Mouse (Mus musculus) heart, embryonic 12.5 days (tissue): ENCODE data around the gene Bmp8b. TPM values are rescaled to one million over a fixed set of nuclear protein-coding genes. Genes with fewer than 3 reads are reported as not detected.
"Not testable (repeated sequence)": the region's sequence is repeated elsewhere in the genome, so short reads cannot be mapped to it uniquely, and the experiment has no call there.

Source experiments
- ATAC-seq: fragments of 200-750 bp; cut with Nextera tagmentation; 2 replicates; pipeline ENCODE4 v1.8.0; 2017; ENCODE audit warnings: moderate TSS enrichment, moderate library complexity; ENCODE audit not compliant: insufficient number of reproducible peaks, low FRiP score
- H3K27ac ChIP-seq: fragments of 300-500 bp; sonication (generic); 2 replicates; pipeline ENCODE4 v1.5.1; 2016; ENCODE audit warnings: mild to moderate bottlenecking, moderate library complexity; ENCODE audit not compliant: poor library complexity, severe bottlenecking
- H3K27me3 ChIP-seq: fragments of 300-500 bp; sonication (generic); replicated peaks from 2 replicates; pipeline ENCODE4 v1.6.1; 2016; ENCODE audit warnings: mild to moderate bottlenecking, moderate library complexity
- H3K36me3 ChIP-seq: fragments of 300-500 bp; sonication (generic); 2 replicates; pipeline ENCODE4 v1.6.1; 2016; ENCODE audit warnings: mild to moderate bottlenecking, moderate library complexity
- H3K4me1 ChIP-seq: fragments of 300-500 bp; sonication (generic); replicated peaks from 2 replicates; pipeline ENCODE4 v1.6.1; 2016; ENCODE audit warnings: mild to moderate bottlenecking
- H3K4me2 ChIP-seq: fragments of 300-500 bp; sonication (generic); 2 replicates; pipeline ENCODE4 v1.6.1; 2016; ENCODE audit warnings: mild to moderate bottlenecking, moderate library complexity
- H3K4me3 ChIP-seq: fragments of 300-500 bp; sonication (generic); 2 replicates; pipeline ENCODE4 v1.5.1; 2016; ENCODE audit warnings: mild to moderate bottlenecking
- H3K9ac ChIP-seq: fragments of 300-500 bp; sonication (generic); 2 replicates; pipeline ENCODE4 v1.6.1; 2016; ENCODE audit warnings: mild to moderate bottlenecking, moderate library complexity
- H3K9me3 ChIP-seq: fragments of 300-500 bp; sonication (generic); replicated peaks from 2 replicates; pipeline ENCODE4 v1.6.1; 2016; ENCODE audit warnings: mild to moderate bottlenecking, moderate library complexity
- WGBS: fragments of 180-500 bp; shearing (Covaris S2); methylation state at CpG from one replicate; pipeline ENCODE4 v1.1.7; 2016; 5-methylcytosine and 5-hydroxymethylcytosine counted together
- polyA plus RNA-seq: library from polyadenylated mRNA; unstranded; fragments of >200 nt; fragmentation: Nextera tagmentation; extraction: Ambion mirVana; gene quantifications from 2 replicates; pipeline ENCODE4 v1.2.1, GENCODE M21; 2016

Gene Bmp8b
- polyA plus RNA-seq, 1 experiment from 2014 or later, result 0.17 TPM

DNA sequence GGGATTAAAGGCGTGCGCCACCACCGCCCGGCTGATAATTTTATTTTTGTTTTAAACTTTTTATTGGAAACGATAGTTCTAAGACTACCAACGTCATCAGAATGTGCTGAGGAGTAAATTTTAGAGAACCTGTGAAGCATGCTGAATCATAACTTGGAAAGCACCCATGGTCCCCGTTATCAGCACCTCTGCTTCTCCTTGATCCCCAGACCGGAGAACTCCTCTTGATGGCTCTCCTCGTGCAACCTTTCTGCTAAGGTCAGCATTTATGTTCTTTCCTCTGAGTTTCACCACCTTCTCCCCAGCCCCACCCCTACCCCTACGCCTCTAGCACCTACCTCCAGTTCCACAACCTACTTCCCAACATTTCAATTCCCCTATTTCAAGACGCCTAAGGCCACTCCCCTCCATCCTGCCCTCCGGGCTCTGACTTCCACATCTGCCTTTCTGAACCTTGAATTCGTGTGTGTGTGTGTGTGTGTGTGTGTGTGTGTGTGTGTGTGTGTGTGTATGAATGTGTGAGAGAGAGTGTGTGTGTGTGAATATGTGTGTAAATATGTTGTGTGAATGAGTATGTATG lies 21.6 kb upstream of the Bmp8b start:
- no peaks in the 10 kb centered on the region for H3K36me3 ChIP-seq
- H3K4me1 ChIP-seq, result no peaks in the 10 kb centered on the region
- no peak for ATAC-seq
- H3K27ac ChIP-seq, result no peak overlapping the region
- H3K4me3 ChIP-seq, result no peak overlapping the region
- 60% methylated on average over 13 of the region's 13 CpGs for WGBS
- H3K9me3 ChIP-seq, result no peaks in the 10 kb centered on the region
- peaks cover 31% of the 10 kb centered on the region for H3K27me3 ChIP-seq
- no peak overlapping the region for H3K9ac ChIP-seq
- H3K4me2 ChIP-seq, result no peak overlapping the region

DNA sequence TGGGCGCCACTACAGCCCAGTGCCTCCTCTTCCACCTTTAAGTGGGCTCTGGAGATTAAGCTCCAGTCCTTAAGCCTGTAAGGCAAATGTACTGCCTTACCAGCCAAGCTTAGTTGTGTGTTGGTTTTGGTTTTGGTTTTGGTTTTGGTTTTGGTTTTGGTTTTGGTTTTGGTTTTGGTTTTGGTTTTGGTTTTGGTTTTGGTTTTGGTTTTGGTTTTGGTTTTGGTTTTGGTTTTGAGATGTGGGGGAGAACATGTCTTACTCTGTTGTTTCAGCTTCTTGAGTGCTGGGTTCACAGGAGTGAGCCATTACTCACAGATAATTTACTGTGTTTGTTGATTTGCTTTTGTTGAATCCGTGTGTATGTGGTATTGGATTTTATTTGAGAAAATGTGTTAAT lies 19.7 kb upstream of the Bmp8b start:
- ATAC-seq, result no peak
- WGBS, result 72% methylated on average over 2 of the region's 2 CpGs
- H3K27ac ChIP-seq, result no peak overlapping the region

DNA sequence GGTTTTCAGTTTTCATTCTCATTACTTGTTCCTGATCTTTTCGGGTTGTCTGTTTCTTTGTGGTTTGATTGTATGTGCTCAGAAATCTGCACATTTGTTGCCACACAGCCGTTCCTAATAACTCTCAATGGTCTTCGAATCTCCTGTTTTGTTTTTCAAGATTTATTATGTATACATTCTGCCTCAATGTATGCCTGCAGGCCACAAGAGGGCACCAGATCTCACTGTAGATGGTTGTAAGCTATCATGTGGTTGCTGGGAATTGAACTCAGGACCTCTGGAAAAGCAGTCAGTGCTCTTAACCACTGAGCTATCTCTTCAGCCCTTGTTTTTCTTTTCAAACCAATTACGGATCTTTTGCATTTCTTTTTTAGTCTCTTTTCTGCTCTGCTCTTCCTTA lies 18.6 kb upstream of the Bmp8b start:
- 85% methylated on average over 4 of the region's 4 CpGs for WGBS
- Histone ChIP-seq H3K36me3 (no peaks in the 10 kb centered on the region), H3K4me1 (no peaks in the 10 kb centered on the region), H3K9ac (no peak overlapping the region), H3K4me2 (no peak overlapping the region), H3K9me3 (no peaks in the 10 kb centered on the region), H3K27me3 (peaks cover 17% of the 10 kb centered on the region), H3K4me3 (no peak overlapping the region), H3K27ac (no peak overlapping the region)
- ATAC-seq, result no peak

More for the DNA sequence above, 19.7 kb upstream of the Bmp8b start:
- no peak overlapping the region for H3K9ac ChIP-seq
- no peaks in the 10 kb centered on the region for H3K36me3 ChIP-seq
- no peak overlapping the region for H3K4me3 ChIP-seq
- peaks cover 24% of the 10 kb centered on the region for H3K27me3 ChIP-seq
- no peaks in the 10 kb centered on the region for H3K9me3 ChIP-seq
- no peak overlapping the region for H3K4me2 ChIP-seq
- H3K4me1 ChIP-seq, result no peaks in the 10 kb centered on the region

GRCm38 (mm10) chr4:123092621-123093020 lies 12.3 kb upstream of the Bmp8b start:
- peaks cover 10% of the 10 kb centered on the region; the same call in 1 of the 2 replicates for H3K4me1 ChIP-seq
- H3K4me3 ChIP-seq, result no peak overlapping the region
- no peaks in the 10 kb centered on the region for H3K36me3 ChIP-seq
- H3K27me3 ChIP-seq, result 0 out of 2 replicates have a peak, but pooled peaks cover 4% of the 10 kb centered on the region
- H3K27ac ChIP-seq, result no peak overlapping the region
- no peak overlapping the region for H3K9ac ChIP-seq
- no peaks in the 10 kb centered on the region for H3K9me3 ChIP-seq
- WGBS, result 58% methylated on average over 5 of the region's 5 CpGs
- ATAC-seq, result no peak
- H3K4me2 ChIP-seq, result no peak overlapping the region

DNA sequence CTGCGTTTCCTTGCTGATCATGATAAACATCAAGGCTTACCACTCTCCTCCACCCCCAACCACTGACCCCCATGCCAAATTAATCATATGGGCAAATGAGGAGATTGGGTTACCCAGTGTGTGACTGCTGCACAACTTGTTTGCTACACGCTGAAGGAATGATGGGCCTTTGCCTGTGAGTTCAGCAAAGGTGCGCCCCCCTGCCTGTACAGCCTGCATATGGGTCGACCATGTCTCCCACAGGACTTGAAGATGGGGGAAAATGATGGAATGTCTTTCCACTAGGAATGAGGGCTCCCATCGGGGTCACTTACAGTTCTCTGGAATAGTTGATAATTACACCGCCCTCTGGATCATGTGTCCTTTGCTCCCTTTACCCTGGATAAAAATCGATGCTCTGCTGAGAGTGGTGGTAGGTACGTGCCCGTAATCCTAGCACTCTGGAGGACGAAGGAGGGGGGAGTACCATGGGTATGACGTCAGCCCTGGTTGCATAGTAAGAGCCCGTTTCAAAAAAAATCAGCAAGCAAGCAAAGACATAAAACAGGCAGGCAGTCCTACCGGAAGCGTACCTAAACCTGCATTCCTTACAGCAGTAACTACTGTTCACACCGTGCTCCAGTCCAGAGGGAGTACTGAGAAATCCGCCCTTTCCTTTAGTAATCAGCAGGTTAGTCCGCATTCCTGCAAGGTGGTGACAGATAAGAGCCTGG lies 11.7 kb upstream of the Bmp8b start:
- Histone ChIP-seq H3K4me2 (peak overlapping the region; percentile 54), H3K36me3 (no peaks in the 10 kb centered on the region), H3K4me1 (peaks cover 10% of the 10 kb centered on the region; the same call in 1 of the 2 replicates), H3K9me3 (no peaks in the 10 kb centered on the region), H3K9ac (no peak overlapping the region), H3K4me3 (peak overlapping the region; percentile 18), H3K27me3 (0 out of 2 replicates have a peak, but pooled peaks cover 4% of the 10 kb centered on the region), H3K27ac (no peak overlapping the region)
- 28% methylated on average over 17 of the region's 17 CpGs for WGBS
- ATAC-seq, result peak; percentile 64; the same call in 1 of the 2 replicates

- Histone ChIP-seq H3K9me3 (no peaks in the 10 kb centered on the region), H3K9ac (no peak overlapping the region), H3K4me1 (peaks cover 10% of the 10 kb centered on the region; the same call in 1 of the 2 replicates), H3K4me2 (peak overlapping the region; percentile 54), H3K27ac (no peak overlapping the region), H3K4me3 (no peak overlapping the region), H3K36me3 (no peaks in the 10 kb centered on the region), H3K27me3 (0 out of 2 replicates have a peak, but pooled peaks cover 4% of the 10 kb centered on the region)
- 39% methylated on average over 9 of the region's 9 CpGs for WGBS
- ATAC-seq, result no peak
These were observed 11.1 kb upstream of the Bmp8b start for GRCm38 (mm10) chr4:123093869-123094268.

- Histone ChIP-seq H3K9ac (no peak overlapping the region), H3K27me3 (peaks cover 58% of the 10 kb centered on the region), H3K36me3 (no peaks in the 10 kb centered on the region), H3K4me2 (peak overlapping the region; percentile 66), H3K9me3 (no peaks in the 10 kb centered on the region), H3K4me1 (peaks cover 13% of the 10 kb centered on the region), H3K4me3 (peak overlapping the region; percentile 40), H3K27ac (no peak overlapping the region)
- ATAC-seq, result 0 out of 2 replicates have a peak, but pooled peaks have one; percentile 30
- 20% methylated on average over 24 of the region's 24 CpGs for WGBS
These were observed 456 bp downstream of the Bmp8b start for GRCm38 (mm10) chr4:123105451-123105790.

GRCm38 (mm10) chr4:123105929-123106328 lies 964 bp downstream of the Bmp8b start:
- WGBS, result 73% methylated on average over 7 of the region's 7 CpGs
- H3K27me3 ChIP-seq, result peaks cover 57% of the 10 kb centered on the region

DNA sequence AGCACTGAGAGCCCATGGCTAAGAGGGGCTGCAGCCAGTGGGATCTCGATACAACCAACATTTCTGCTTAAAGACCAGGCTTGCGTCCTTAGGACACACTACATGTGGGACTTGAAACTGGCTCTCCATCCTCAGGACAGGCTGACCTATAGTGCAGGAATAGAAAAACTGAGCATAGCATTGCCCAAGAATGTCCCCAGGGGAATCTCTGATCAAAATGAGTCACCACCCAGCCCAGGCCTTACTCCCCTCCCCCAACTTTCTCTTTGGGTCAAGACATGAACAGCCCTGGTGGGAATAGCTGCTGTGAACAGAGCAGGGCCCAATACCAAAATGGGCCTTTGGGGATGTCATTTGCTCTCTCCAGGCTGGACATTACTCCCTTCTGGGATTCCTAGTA lies 1.9 kb downstream of the Bmp8b start:
- peaks cover 13% of the 10 kb centered on the region for H3K4me1 ChIP-seq
- WGBS, result 74% methylated on average over 2 of the region's 2 CpGs
- H3K27ac ChIP-seq, result no peak overlapping the region
- no peaks in the 10 kb centered on the region for H3K9me3 ChIP-seq
- peaks cover 60% of the 10 kb centered on the region for H3K27me3 ChIP-seq
- H3K4me2 ChIP-seq, result no peak overlapping the region
- no peak overlapping the region for H3K4me3 ChIP-seq
- H3K9ac ChIP-seq, result no peak overlapping the region
- H3K36me3 ChIP-seq, result no peaks in the 10 kb centered on the region
- no peak for ATAC-seq

More at GRCm38 (mm10) chr4:123105929-123106328, 964 bp downstream of the Bmp8b start:
- not testable (repeated sequence) for H3K4me2 ChIP-seq, H3K9me3 ChIP-seq, ATAC-seq, H3K9ac ChIP-seq, H3K4me3 ChIP-seq, H3K27ac ChIP-seq, H3K36me3 ChIP-seq
- H3K4me1 ChIP-seq, result peaks cover 13% of the 10 kb centered on the region

DNA sequence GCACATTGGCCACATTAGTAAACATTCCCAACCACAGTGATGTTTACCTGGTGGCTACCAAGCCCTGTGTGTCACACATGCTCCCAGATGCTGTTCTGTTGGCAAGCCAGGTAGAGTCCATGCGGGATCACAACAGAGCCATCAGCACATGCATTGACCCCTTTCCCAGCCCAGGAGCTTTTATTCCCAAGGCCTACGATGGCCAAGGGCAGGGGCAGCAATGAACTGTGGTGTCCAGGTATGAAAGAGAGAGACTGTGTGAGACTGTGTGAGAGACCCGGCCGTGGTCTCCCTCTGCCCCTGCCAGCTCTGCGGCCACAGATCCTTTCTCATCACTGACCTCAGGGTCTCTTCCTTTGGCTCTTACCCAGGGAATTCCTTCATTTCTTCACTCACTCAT lies 3.1 kb downstream of the Bmp8b start:
- Histone ChIP-seq H3K4me2 (no peak overlapping the region), H3K36me3 (no peaks in the 10 kb centered on the region), H3K27ac (no peak overlapping the region), H3K4me3 (no peak overlapping the region), H3K27me3 (peaks cover 53% of the 10 kb centered on the region), H3K4me1 (peaks cover 13% of the 10 kb centered on the region), H3K9me3 (no peaks in the 10 kb centered on the region), H3K9ac (no peak overlapping the region)
- no peak for ATAC-seq
- WGBS, result 84% methylated on average over 5 of the region's 5 CpGs

GRCm38 (mm10) chr4:123110751-123111150 lies 5.8 kb downstream of the Bmp8b start:
- H3K9ac ChIP-seq, result no peak overlapping the region
- H3K36me3 ChIP-seq, result no peaks in the 10 kb centered on the region
- H3K4me2 ChIP-seq, result no peak overlapping the region
- H3K9me3 ChIP-seq, result no peaks in the 10 kb centered on the region
- no peak for ATAC-seq
- H3K4me3 ChIP-seq, result no peak overlapping the region
- 80% methylated on average over 4 of the region's 4 CpGs for WGBS
- peaks cover 38% of the 10 kb centered on the region for H3K27me3 ChIP-seq
- no peak overlapping the region for H3K27ac ChIP-seq
- 0 out of 2 replicates have a peak, but pooled peaks cover under 1% of the 10 kb centered on the region for H3K4me1 ChIP-seq
